Mouse (Mus musculus) bone marrow macrophage, adult 2 months (primary cell): ENCODE data around the gene Gpbar1.

ENCODE experiments used
- CTCF ChIP-seq: IDR thresholded peaks from 2 replicates; pipeline ENCODE4 v1.5.1; 2012; ENCODE audit warnings: low read depth, mild to moderate bottlenecking, low read length, moderate library complexity
- POLR2A ChIP-seq: IDR thresholded peaks from 2 replicates; pipeline ENCODE4 v1.6.1; 2012; ENCODE audit warnings: mild to moderate bottlenecking, low read depth, low read length, borderline replicate concordance

- TF ChIP-seq CTCF = peak; percentile 18; the same call in 1 of the 2 replicates
- no peak for TF ChIP-seq POLR2A
These were observed 39.2 kb upstream of the Gpbar1 start for GRCm38 (mm10) chr1:74239162-74239561.
